Mouse (Mus musculus): Measurements from ENCODE around the gene Bcl7c. TPM values are rescaled to one million over a fixed set of nuclear protein-coding genes. Genes with fewer than 3 reads are reported as not detected.
"Not testable (repeated sequence)": the region's sequence is repeated elsewhere in the genome, so short reads cannot be mapped to it uniquely, and the experiment has no call there.

The Bcl7c gene
- polyA plus RNA-seq, 1 experiment from 2014 or later = 54.5 TPM

DNA sequence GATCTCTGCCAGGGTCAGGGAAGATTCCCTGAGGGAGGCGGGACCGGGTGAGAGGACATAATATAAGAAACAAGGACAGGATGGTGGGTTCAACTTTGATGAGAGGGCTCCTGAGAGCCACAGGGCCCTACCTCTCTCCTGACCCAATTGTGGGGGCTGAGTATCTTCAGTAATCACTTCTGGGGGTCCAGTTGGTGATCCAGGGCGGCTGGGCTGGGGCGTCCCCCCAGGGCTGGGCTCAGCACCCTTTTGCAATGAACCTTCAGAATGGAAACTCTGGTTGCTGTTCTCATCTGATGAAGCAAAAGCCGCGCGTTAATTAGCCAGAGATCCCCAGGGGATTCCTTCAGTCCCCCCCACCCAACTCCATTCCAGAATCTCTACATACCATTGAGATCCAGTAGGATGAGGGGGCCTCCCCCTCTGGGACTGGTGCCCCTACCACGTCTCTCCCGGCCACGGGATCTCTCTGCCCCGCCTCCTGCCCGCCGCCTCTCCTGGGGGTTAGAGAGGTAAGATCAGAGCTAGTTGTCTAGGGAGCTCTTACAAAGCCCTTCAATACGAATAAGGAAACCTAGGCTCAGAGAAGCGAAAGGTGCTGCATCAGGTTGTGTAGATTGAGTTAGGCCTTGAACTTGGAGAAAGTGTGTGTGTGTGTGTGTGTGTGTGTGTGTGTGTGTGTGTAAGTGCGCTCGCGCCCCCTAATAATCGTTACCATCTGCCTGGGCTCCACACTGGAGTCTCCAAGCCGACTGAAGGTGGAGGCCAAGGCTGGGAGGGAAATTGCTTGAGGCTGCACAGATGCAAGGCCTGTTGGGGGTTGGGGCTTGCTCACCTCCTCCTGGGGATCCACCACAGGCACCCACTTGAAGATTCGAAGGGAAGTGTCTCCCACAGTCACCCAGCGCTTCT is 1.4 kb downstream of the Bcl7c start:
- H3K27ac ChIP-seq (ENCODE audit: low read length) = peak overlapping the region; percentile 99
- H3K4me1 ChIP-seq (ENCODE audit: insufficient read depth, low read length) = peaks cover 45% of the 10 kb centered on the region
- no peaks in the 10 kb centered on the region for H3K27me3 ChIP-seq (ENCODE audit: insufficient read depth, low read length)
- H3K36me3 ChIP-seq (ENCODE audit: insufficient read depth, low read length) = peaks cover 30% of the 10 kb centered on the region
- 30% methylated on average over 22 of the region's 22 CpGs for WGBS
- peak overlapping the region; percentile 74 for H3K4me3 ChIP-seq (ENCODE audit: low read length)
- ATAC-seq (ENCODE audit: low FRiP score, low TSS enrichment) = peak; percentile 1; the same call in 1 of the 2 replicates
- H3K4me2 ChIP-seq (replicated peaks; ENCODE audit: low read depth, low read length) = peak overlapping the region; percentile 70
- no peaks in the 10 kb centered on the region for H3K9me3 ChIP-seq (ENCODE audit: low read length)
- peak overlapping the region; percentile 91 for H3K9ac ChIP-seq (replicated peaks; ENCODE audit: low read length)

DNA sequence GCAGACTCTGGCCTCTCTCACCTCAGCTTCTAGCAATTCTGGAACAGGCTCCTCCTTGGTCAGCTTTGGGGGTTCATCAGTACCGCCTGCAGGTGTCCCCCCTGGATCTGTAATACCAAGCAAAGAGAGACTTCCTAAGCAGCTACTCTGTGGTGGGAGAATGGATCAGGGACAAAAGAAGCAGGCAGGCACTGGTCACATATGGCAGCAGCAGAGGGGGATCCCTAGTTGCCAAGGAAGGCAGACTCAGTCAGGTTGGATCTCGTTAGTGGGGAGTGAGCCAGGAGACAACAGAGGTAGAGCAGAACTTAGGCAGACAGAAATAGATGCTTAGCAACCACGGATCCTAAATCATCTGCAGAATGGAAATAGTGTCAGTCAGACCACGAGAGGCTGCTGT is 3.0 kb downstream of the Bcl7c start:
- Histone ChIP-seq H3K36me3 (ENCODE audit: insufficient read depth, low read length) (peaks cover 31% of the 10 kb centered on the region), H3K4me3 (ENCODE audit: low read length) (no peak overlapping the region), H3K27me3 (ENCODE audit: insufficient read depth, low read length) (no peaks in the 10 kb centered on the region), H3K27ac (ENCODE audit: low read length) (no peak overlapping the region), H3K9me3 (ENCODE audit: low read length) (no peaks in the 10 kb centered on the region), H3K4me1 (ENCODE audit: insufficient read depth, low read length) (peaks cover 30% of the 10 kb centered on the region), H3K9ac (replicated peaks; ENCODE audit: low read length) (no peak overlapping the region), H3K4me2 (replicated peaks; ENCODE audit: low read depth, low read length) (no peak overlapping the region)
- 74% methylated on average over 4 of the region's 4 CpGs for WGBS
- no peak for ATAC-seq (ENCODE audit: low FRiP score, low TSS enrichment)

DNA sequence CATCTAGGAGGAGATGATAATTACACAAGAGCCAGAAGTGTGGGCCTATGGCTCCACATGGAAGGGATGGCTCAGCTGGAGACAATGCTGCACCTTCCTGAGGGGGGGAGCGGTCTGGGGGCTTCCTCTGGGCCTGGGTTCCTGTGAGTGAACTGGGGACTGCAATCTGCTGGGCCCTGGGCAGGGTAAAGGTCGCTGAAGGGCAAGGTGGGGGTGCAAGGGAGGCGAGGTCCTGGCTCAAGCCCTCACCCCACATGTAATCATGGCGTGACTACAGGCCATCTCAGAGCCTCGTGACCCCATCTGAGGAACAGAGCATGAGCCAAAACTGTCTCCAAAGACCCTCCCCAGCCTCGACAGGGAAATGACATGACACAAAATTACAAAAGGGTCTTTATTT is 4.1 kb downstream of the Bcl7c start:
- H3K36me3 ChIP-seq (ENCODE audit: insufficient read depth, low read length) = peaks cover 31% of the 10 kb centered on the region
- 72% methylated on average over 6 of the region's 6 CpGs for WGBS

DNA sequence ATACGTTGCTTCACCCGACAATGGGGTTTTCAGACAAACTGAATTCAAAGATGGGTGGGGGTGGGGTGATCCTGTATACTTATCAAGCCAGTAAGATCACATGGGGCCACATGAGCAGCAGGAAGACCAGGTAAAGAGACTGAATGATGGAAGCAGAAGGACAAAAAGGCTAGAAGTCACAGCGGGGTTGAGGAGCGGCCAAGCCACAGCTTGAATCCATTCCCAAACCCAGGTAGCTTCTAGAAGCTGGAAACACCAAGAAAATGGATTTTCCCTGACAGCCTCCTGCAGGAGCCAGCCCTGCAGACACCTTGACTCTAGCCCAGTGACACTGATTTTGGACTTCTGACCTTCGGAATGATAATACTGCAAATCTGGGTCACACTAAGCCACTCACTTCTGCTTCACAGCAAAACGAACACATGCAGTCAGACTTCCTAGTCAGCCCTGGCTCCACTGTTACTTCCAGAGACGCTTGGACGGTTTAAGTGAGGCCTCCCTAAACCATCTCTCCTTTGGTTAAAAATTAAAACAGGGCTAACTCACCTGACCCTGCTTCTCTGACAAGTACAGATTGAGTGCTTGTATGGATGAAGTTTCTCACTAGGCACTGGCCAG is 5.1 kb downstream of the Bcl7c start:
- Histone ChIP-seq H3K27ac (ENCODE audit: low read length) (peak overlapping the region; percentile 78), H3K27me3 (ENCODE audit: insufficient read depth, low read length) (no peaks in the 10 kb centered on the region), H3K4me2 (replicated peaks; ENCODE audit: low read depth, low read length) (no peak overlapping the region), H3K9ac (replicated peaks; ENCODE audit: low read length) (no peak overlapping the region; the same call in 1 of the 2 replicates), H3K9me3 (ENCODE audit: low read length) (no peaks in the 10 kb centered on the region), H3K36me3 (ENCODE audit: insufficient read depth, low read length) (peaks cover 35% of the 10 kb centered on the region), H3K4me3 (ENCODE audit: low read length) (no peak overlapping the region), H3K4me1 (ENCODE audit: insufficient read depth, low read length) (peaks cover 21% of the 10 kb centered on the region)
- 81% methylated on average over 8 of the region's 8 CpGs for WGBS
- no peak for ATAC-seq (ENCODE audit: low FRiP score, low TSS enrichment)

More for the DNA sequence above, 4.1 kb downstream of the Bcl7c start:
- H3K4me1 ChIP-seq (ENCODE audit: insufficient read depth, low read length) = peaks cover 26% of the 10 kb centered on the region
- H3K27me3 ChIP-seq (ENCODE audit: insufficient read depth, low read length) = no peaks in the 10 kb centered on the region
- H3K27ac ChIP-seq (ENCODE audit: low read length) = peak overlapping the region; percentile 78
- H3K9me3 ChIP-seq (ENCODE audit: low read length) = no peaks in the 10 kb centered on the region
- H3K4me2 ChIP-seq (replicated peaks; ENCODE audit: low read depth, low read length) = no peak overlapping the region
- no peak overlapping the region for H3K4me3 ChIP-seq (ENCODE audit: low read length)
- ATAC-seq (ENCODE audit: low FRiP score, low TSS enrichment) = no peak
- H3K9ac ChIP-seq (replicated peaks; ENCODE audit: low read length) = 0 out of 2 replicates have a peak overlapping the region, but pooled peaks have one; percentile 15

DNA sequence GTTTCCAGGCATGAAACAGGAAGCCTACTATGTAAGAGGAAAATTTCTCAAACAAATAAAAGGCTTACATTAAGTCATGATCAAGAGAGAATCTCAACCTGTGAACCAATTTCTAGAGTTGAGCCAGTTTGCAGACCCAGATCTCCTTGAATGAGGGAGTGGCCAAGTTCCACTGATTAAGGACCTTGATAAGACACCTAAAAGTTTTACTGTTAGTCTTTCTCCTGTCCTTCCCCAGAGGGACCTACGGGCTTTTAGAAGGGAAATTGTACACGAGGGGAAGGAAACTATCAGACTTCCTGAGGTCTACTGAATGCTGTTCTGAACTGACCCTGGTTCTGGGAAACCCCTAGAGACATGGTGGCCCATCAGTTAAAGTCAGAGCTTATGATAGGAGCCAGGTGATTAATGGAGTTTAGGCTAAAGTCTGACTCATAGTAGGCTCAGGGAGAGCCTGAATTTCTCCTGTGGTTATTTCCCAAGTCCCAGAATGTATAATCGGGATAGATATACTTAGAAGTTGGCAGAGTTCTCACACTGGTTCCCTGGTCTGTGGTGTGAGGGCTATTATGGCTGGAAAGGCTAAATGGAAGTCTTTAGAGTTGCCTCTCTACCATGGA is 7.9 kb downstream of the Bcl7c start:
- no peak for ATAC-seq (ENCODE audit: low FRiP score, low TSS enrichment)
- no peak overlapping the region for H3K9ac ChIP-seq (replicated peaks; ENCODE audit: low read length)
- H3K9me3 ChIP-seq (ENCODE audit: low read length) = no peaks in the 10 kb centered on the region
- H3K27ac ChIP-seq (ENCODE audit: low read length) = no peak overlapping the region
- no peak overlapping the region for H3K4me2 ChIP-seq (replicated peaks; ENCODE audit: low read depth, low read length)
- H3K36me3 ChIP-seq (ENCODE audit: insufficient read depth, low read length) = peaks cover 26% of the 10 kb centered on the region
- H3K27me3 ChIP-seq (ENCODE audit: insufficient read depth, low read length) = no peaks in the 10 kb centered on the region
- 0 out of 2 replicates have a peak, but pooled peaks cover 3% of the 10 kb centered on the region for H3K4me1 ChIP-seq (ENCODE audit: insufficient read depth, low read length)
- 66% methylated on average over 3 of the region's 3 CpGs for WGBS
- H3K4me3 ChIP-seq (ENCODE audit: low read length) = no peak overlapping the region

DNA sequence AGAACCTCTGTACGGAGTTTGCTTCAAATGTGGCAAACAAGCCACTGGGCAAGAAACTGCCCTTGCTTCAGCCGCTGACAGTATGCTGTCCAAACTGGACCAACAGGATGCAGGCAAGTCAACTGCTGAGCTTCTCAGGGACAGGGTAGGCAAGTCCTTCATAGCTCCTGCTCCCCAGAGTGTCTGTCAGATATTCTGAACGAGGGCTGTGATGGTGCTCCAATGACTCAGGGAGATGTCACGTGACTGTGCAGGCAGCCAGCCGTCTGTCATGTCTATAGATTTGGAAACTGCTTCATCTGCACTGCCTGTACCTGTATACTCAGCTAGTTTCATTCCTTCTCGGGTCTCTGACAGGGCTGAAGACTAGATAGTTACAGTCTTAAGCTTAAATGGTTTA is 9.7 kb downstream of the Bcl7c start:
- Histone ChIP-seq H3K4me3 (ENCODE audit: low read length) (no peak overlapping the region), H3K9me3 (ENCODE audit: low read length) (no peaks in the 10 kb centered on the region), H3K27me3 (ENCODE audit: insufficient read depth, low read length) (no peaks in the 10 kb centered on the region), H3K9ac (replicated peaks; ENCODE audit: low read length) (no peak overlapping the region), H3K27ac (ENCODE audit: low read length) (no peak overlapping the region), H3K4me2 (replicated peaks; ENCODE audit: low read depth, low read length) (no peak overlapping the region), H3K4me1 (ENCODE audit: insufficient read depth, low read length) (no peaks in the 10 kb centered on the region), H3K36me3 (ENCODE audit: insufficient read depth, low read length) (peaks cover 18% of the 10 kb centered on the region)
- WGBS = 74% methylated on average over 6 of the region's 6 CpGs
- no peak for ATAC-seq (ENCODE audit: low FRiP score, low TSS enrichment)

DNA sequence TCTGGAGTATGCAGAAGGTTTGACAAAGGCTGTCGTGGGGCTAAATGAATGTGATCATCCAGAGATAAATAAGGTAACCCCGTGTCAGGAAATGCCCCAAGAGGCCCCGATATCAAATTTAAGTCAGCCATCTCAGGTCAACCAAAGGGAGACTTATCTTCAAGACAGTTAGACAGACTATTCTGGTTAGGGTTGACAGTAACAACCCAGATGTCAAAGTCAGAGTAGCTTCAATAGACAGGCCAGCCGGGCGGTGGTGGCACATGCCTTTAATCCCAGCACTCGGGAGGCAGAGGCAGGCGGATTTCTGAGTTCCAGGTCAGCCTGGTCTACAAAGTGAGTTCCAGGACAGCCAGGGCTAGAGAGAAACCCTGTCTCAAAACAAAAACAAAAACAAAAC is 15.0 kb downstream of the Bcl7c start:
- H3K9ac ChIP-seq (replicated peaks; ENCODE audit: low read length); H3K27ac ChIP-seq (ENCODE audit: low read length); H3K9me3 ChIP-seq (ENCODE audit: low read length); H3K36me3 ChIP-seq (ENCODE audit: insufficient read depth, low read length); H3K27me3 ChIP-seq (ENCODE audit: insufficient read depth, low read length); H3K4me1 ChIP-seq (ENCODE audit: insufficient read depth, low read length); H3K4me3 ChIP-seq (ENCODE audit: low read length); ATAC-seq (ENCODE audit: low FRiP score, low TSS enrichment); H3K4me2 ChIP-seq (replicated peaks; ENCODE audit: low read depth, low read length): not testable (repeated sequence)
- WGBS = 90% methylated on average over 7 of the region's 7 CpGs

DNA sequence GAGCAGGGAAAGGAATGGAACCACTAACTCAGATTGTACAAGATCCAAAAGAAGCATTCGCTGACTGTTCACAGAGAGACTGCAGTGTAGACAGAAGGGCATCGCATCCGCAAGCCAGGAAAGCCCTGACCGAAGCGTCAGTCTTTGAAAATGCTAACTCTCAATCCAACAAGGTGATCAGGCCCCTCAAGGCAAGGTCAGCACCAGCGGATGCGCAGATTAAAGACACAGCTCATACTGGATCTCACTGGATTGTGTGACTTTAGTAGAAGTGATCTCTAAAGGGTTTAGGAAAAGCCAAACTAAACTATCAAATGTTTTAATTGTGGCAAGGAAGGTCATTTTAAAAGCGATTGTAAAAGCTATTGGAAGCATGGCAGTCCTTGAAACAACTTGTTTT is 15.4 kb downstream of the Bcl7c start:
- no peak overlapping the region for H3K4me3 ChIP-seq (ENCODE audit: low read length)
- 94% methylated on average over 8 of the region's 8 CpGs for WGBS
- peaks cover 7% of the 10 kb centered on the region for H3K4me1 ChIP-seq (ENCODE audit: insufficient read depth, low read length)
- no peak overlapping the region for H3K9ac ChIP-seq (replicated peaks; ENCODE audit: low read length)
- H3K27ac ChIP-seq (ENCODE audit: low read length) = no peak overlapping the region
- no peaks in the 10 kb centered on the region for H3K9me3 ChIP-seq (ENCODE audit: low read length)
- ATAC-seq (ENCODE audit: low FRiP score, low TSS enrichment) = no peak
- H3K27me3 ChIP-seq (ENCODE audit: insufficient read depth, low read length) = no peaks in the 10 kb centered on the region
- no peak overlapping the region for H3K4me2 ChIP-seq (replicated peaks; ENCODE audit: low read depth, low read length)
- no peaks in the 10 kb centered on the region; the same call in none of the 2 replicates for H3K36me3 ChIP-seq (ENCODE audit: insufficient read depth, low read length)

DNA sequence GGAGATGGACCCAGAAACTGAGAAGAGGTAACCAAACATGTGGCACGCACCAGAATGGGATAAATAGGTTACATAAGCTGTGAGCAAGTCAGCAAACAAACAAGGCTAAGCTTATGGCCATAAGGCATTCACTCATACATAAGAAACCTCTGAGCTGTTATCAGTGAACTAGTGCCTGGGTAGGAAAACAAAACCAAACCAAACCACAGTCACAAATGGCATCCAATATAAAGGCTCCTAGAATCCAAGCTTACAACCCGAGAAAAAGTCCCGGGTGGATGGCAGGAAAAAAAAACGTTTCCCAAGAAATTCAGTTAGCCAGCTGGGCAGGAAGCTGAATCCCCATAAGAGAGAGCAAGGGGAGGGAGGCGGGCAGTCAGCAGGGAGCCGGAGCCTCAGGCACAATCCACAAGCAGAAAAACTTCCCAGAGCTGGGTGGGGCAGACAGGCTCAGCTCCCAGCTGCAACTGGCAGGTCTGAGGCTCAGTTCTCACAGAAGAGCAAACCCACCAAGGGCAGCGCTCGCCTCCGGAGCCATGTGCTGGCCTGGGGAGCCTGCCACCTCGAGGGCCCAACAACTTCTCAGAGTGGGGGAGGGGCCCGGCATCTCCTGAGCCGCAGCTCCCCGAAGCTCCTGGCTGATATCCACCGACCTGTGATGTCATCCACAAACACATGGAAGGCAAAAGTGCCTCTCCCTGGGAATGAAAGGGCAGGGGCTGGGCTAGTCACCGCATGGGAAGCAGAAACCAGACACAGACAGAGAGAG is 17.3 kb downstream of the Bcl7c start:
- Histone ChIP-seq H3K4me1 (ENCODE audit: insufficient read depth, low read length) (peaks cover 7% of the 10 kb centered on the region), H3K36me3 (ENCODE audit: insufficient read depth, low read length) (no peaks in the 10 kb centered on the region; the same call in none of the 2 replicates), H3K9me3 (ENCODE audit: low read length) (no peaks in the 10 kb centered on the region), H3K27ac (ENCODE audit: low read length) (peak overlapping the region; percentile 89), H3K4me3 (ENCODE audit: low read length) (peak overlapping the region; percentile 41), H3K9ac (replicated peaks; ENCODE audit: low read length) (peak overlapping the region; percentile 68), H3K4me2 (replicated peaks; ENCODE audit: low read depth, low read length) (peak overlapping the region; percentile 63), H3K27me3 (ENCODE audit: insufficient read depth, low read length) (no peaks in the 10 kb centered on the region)
- peak; percentile 82 for ATAC-seq (ENCODE audit: low FRiP score, low TSS enrichment)
- 7% methylated on average over 15 of the region's 15 CpGs for WGBS
